ENCODE assay signal across 8 mouse cellular contexts in the genomic region with DNA sequence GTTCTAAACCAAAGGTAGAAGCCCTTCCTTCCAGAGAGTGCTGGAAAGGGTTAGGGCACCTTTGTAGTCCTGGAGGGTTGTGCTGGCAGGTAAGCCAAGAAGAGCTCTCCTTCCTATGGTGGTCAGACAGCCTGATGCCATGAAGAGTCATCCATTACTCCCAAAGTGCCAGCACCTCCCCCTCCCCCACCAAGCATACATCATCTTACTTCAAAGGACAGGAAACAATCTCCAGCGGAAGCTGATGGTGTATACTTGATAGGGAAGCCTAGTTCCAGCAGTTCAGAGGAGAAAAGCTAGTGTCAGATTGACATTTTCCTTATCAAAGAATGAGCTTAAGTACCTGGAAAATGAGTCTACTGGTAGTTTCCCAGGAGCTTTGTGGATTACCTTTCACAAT. TPM values are rescaled to one million over a fixed set of nuclear protein-coding genes. Genes with fewer than 3 reads are reported as not detected.
DNase-seq lines count a peak whose midpoint lies in the region; ATAC-seq and TF ChIP-seq lines count a peak whose summit lies in the region.

No protein-coding gene starts in this region.

- H3K4me3 ChIP-seq in G1E (ENCODE audit: low read depth, low read length) = peak overlapping the region; percentile 62; the same call in 1 of the 2 replicates
- H3K4me3 ChIP-seq in hindbrain, embryonic 13.5 days = peak overlapping the region; percentile 23
- H3K4me3 ChIP-seq in lung, postnatal 0 days (ENCODE audit: low read depth, low read length) = no peak overlapping the region

- peak overlapping the region; percentile 98 for H3K4me2 ChIP-seq in hindbrain, embryonic 13.5 days
- peak overlapping the region; percentile 32 for H3K4me2 ChIP-seq in lung, postnatal 0 days (replicated peaks; ENCODE audit: low read depth, low read length)

- peaks cover 46% of the 10 kb centered on the region for H3K36me3 ChIP-seq in G1E (replicated peaks)
- H3K36me3 ChIP-seq in hindbrain, embryonic 13.5 days = peaks cover 38% of the 10 kb centered on the region
- no peaks in the 10 kb centered on the region for H3K36me3 ChIP-seq in lung, postnatal 0 days (ENCODE audit: insufficient read depth, low read length)

- H3K9me3 ChIP-seq in G1E (replicated peaks) = no peaks in the 10 kb centered on the region
- no peaks in the 10 kb centered on the region for H3K9me3 ChIP-seq in hindbrain, embryonic 13.5 days
- no peaks in the 10 kb centered on the region for H3K9me3 ChIP-seq in lung, postnatal 0 days (ENCODE audit: low read length)

- TF ChIP-seq CTCF in G1E (IDR thresholded peaks at IDR 0.05; ENCODE audit: low read depth, low read length) = no peak
- TF ChIP-seq CTCF in lung, postnatal 0 days (IDR thresholded peaks at IDR 0.05) = no peak

- H3K27ac ChIP-seq in hindbrain, embryonic 13.5 days = no peak overlapping the region
- H3K27ac ChIP-seq in lung, postnatal 0 days (ENCODE audit: low read length) = no peak overlapping the region

- peak; percentile 11 to 15 for DNase-seq in cerebellum, postnatal 25 days
- DNase-seq in cerebellum, adult 8-10 months = no peak
- no peak for DNase-seq in G1E (ENCODE audit: low spot score)
- peak; percentile 32 for DNase-seq in lung, postnatal 0 days (ENCODE audit: low spot score)
- peak; percentile 48 for DNase-seq in thymus, postnatal 14 days
- no peak for DNase-seq in urinary bladder, postnatal 4 days (ENCODE audit: low spot score in 2 of 2)
- DNase-seq in cerebellum, adult 9-11 months = no peak

- ATAC-seq in G1E (ENCODE audit: extremely low read depth, insufficient number of reproducible peaks, low FRiP score, poor library complexity, severe bottlenecking) = no peak
- ATAC-seq in hindbrain, embryonic 13.5 days (ENCODE audit: low FRiP score) = no peak
- ATAC-seq in lung, postnatal 0 days = no peak

- H3K27me3 ChIP-seq in G1E (ENCODE audit: insufficient read depth, low read length) = no peaks in the 10 kb centered on the region
- no peaks in the 10 kb centered on the region for H3K27me3 ChIP-seq in hindbrain, embryonic 13.5 days
- H3K27me3 ChIP-seq in lung, postnatal 0 days (replicated peaks; ENCODE audit: insufficient read depth, low read length) = no peaks in the 10 kb centered on the region

- peak overlapping the region; percentile 49 for H3K9ac ChIP-seq in hindbrain, embryonic 13.5 days
- peak overlapping the region; percentile 2; the same call in 1 of the 2 replicates for H3K9ac ChIP-seq in lung, postnatal 0 days (replicated peaks; ENCODE audit: low read depth)

- 0 out of 2 replicates have a peak, but pooled peaks have one; percentile 12 for TF ChIP-seq EP300 in lung, postnatal 0 days (IDR thresholded peaks at IDR 0.05)

- H3K4me1 ChIP-seq in G1E (ENCODE audit: insufficient read depth, low read depth, low read length) = peaks cover 32% of the 10 kb centered on the region
- peaks cover 55% of the 10 kb centered on the region for H3K4me1 ChIP-seq in hindbrain, embryonic 13.5 days (replicated peaks)
- peaks cover 26% of the 10 kb centered on the region; the same call in 1 of the 2 replicates for H3K4me1 ChIP-seq in lung, postnatal 0 days (ENCODE audit: insufficient read depth, low read depth, low read length)

- WGBS in hindbrain, embryonic 13.5 days = 70% methylated on average over 1 of the region's 1 CpGs
- WGBS in lung, postnatal 0 days = 24% methylated on average over 1 of the region's 1 CpGs

RNA-seq across cellular contexts. Expression of a gene that starts 3.4 kb away (rescaled TPM):
- total RNA-seq in G1E (2014; fragmentation: Nextera tagmentation) (64.7 and 67.6 TPM in 2 replicates), G1E (2017) (19.6 and 29.1 TPM in 2 replicates)
- polyA plus RNA-seq in G1E (2012) = 3.3 and 3.4 TPM in 2 replicates
- 46.2 and 47.4 TPM in 2 replicates for polyA plus RNA-seq in hindbrain, embryonic 13.5 days (2015; fragmentation: Nextera tagmentation; extraction: Ambion mirVana)
- 10.5 and 11.4 TPM in 2 replicates for polyA plus RNA-seq in lung, postnatal 0 days (2015; fragmentation: Nextera tagmentation; extraction: Ambion mirVana)

RNA-seq across cellular contexts. Expression of a gene that starts 3.6 kb away (rescaled TPM):
- 55.2 and 56.1 TPM in 2 replicates for total RNA-seq in G1E (2014; fragmentation: Nextera tagmentation)
- total RNA-seq in G1E (2017) = 32.3 and 32.4 TPM in 2 replicates
- polyA plus RNA-seq in G1E (2012) = 5.3 and 6.1 TPM in 2 replicates
- polyA plus RNA-seq in hindbrain, embryonic 13.5 days (2015; fragmentation: Nextera tagmentation; extraction: Ambion mirVana) = 29.9 and 31.3 TPM in 2 replicates
- 13.1 and 14.2 TPM in 2 replicates for polyA plus RNA-seq in lung, postnatal 0 days (2015; fragmentation: Nextera tagmentation; extraction: Ambion mirVana)

RNA-seq across cellular contexts. Expression of a gene that starts 36.4 kb away (rescaled TPM):
- total RNA-seq in G1E (2014; fragmentation: Nextera tagmentation) = not detected in 2 replicates
- total RNA-seq in G1E (2017) = 0.05 and 0.12 TPM in 2 replicates
- polyA plus RNA-seq in G1E (2012) = not detected in 2 replicates
- 4.3 TPM in 2 replicates for polyA plus RNA-seq in hindbrain, embryonic 13.5 days (2015; fragmentation: Nextera tagmentation; extraction: Ambion mirVana)
- polyA plus RNA-seq in lung, postnatal 0 days (2015; fragmentation: Nextera tagmentation; extraction: Ambion mirVana) = 0.02 and 0.08 TPM in 2 replicates

Comparison
In these comparisons a context has a peak if more than half of its experiments do, and no peak if none do; other contexts are left out.
1. DNase-seq: peak in cerebellum, postnatal 25 days (2 of 2), lung, postnatal 0 days (single experiment) and thymus, postnatal 14 days (single experiment); none in cerebellum, adult 8-10 months (single experiment), G1E (single experiment), urinary bladder, postnatal 4 days (0 of 2) and cerebellum, adult 9-11 months (single experiment).